In genomic region chr3:78581868-78582267, GRCm38 (mm10) we compare ENCODE assay signal across 10 mouse cellular contexts.
DNase-seq lines count a peak whose midpoint lies in the region; ATAC-seq and TF ChIP-seq lines count a peak whose summit lies in the region.
"Had no signal": no experiment of that assay in that cellular context is flagged by ENCODE, and none has a peak within 500 bp of the region (broad histone marks: within the 10 kb centered on the region; RNA-seq: fewer than 3 reads in every experiment).

No protein-coding gene starts in this region.

- DNase-seq in forebrain, postnatal 0 days: peak; percentile 29
- DNase-seq in left cerebral cortex, postnatal 25 days (ENCODE audit: low spot score in 2 of 2): peak; percentile 21 to 45
- no peak for DNase-seq in left cerebral cortex, adult 8-10 months (ENCODE audit: low spot score in 2 of 2)
- DNase-seq in Patski (ENCODE audit: low read depth, low spot score): peak; percentile 37
- peak; percentile 14 to 25 for DNase-seq in kidney, postnatal 4 days
- DNase-seq in spleen, postnatal 14 days (ENCODE audit: low spot score in 2 of 2): no peak
- DNase-seq in cerebellum, adult 11 months: no peak

- H3K4me3 ChIP-seq in forebrain, postnatal 0 days (ENCODE audit: low read depth, low read length): no peak overlapping the region
- no peak overlapping the region for H3K4me3 ChIP-seq in forebrain, embryonic 12.5 days (replicated peaks)
- H3K4me3 ChIP-seq: stomach, embryonic 15.5 days had no signal

- no peaks in the 10 kb centered on the region for H3K27me3 ChIP-seq in forebrain, postnatal 0 days (ENCODE audit: insufficient read depth, low read length)
- H3K27me3 ChIP-seq in forebrain, embryonic 12.5 days: no peaks in the 10 kb centered on the region
- peaks cover 9% of the 10 kb centered on the region for H3K27me3 ChIP-seq in Patski
- H3K27me3 ChIP-seq: CH12.LX; stomach, embryonic 15.5 days had no signal

- ATAC-seq in forebrain, postnatal 0 days: peak; percentile 40; the same call in 1 of the 2 replicates
- ATAC-seq in forebrain, embryonic 12.5 days (ENCODE audit: low FRiP score): no peak
- ATAC-seq in Patski: peak; percentile 95

- POLR2A ChIA-PET in Patski (lab: Charles Lee): no interaction called here

- peak; percentile 61 for TF ChIP-seq CTCF in forebrain, postnatal 0 days (IDR thresholded peaks at IDR 0.05; ENCODE audit: low read depth)
- TF ChIP-seq CTCF in Patski (IDR thresholded peaks at IDR 0.05): peak; percentile 74

- in situ Hi-C loops in Patski (cut with MboI; ENCODE audit: low pct_unique_long_range_greater_than_20kb): no loop called here

- H3K9ac ChIP-seq in forebrain, postnatal 0 days: no peak overlapping the region
- H3K9ac ChIP-seq in forebrain, embryonic 12.5 days: no peak overlapping the region
- H3K9ac ChIP-seq: stomach, embryonic 15.5 days had no signal

- 23% methylated on average over 1 of the region's 1 CpGs for WGBS in forebrain, postnatal 0 days
- 26% methylated on average over 1 of the region's 1 CpGs for WGBS in forebrain, embryonic 12.5 days

- H3K4me1 ChIP-seq in forebrain, postnatal 0 days (ENCODE audit: insufficient read depth): no peaks in the 10 kb centered on the region
- H3K4me1 ChIP-seq in forebrain, embryonic 12.5 days: peaks cover 3% of the 10 kb centered on the region; the same call in 1 of the 2 replicates
- H3K4me1 ChIP-seq: stomach, embryonic 15.5 days had no signal

- H3K36me3 ChIP-seq in forebrain, postnatal 0 days (ENCODE audit: insufficient read depth): no peaks in the 10 kb centered on the region
- H3K36me3 ChIP-seq in forebrain, embryonic 12.5 days (replicated peaks): no peaks in the 10 kb centered on the region
- H3K36me3 ChIP-seq: stomach, embryonic 15.5 days had no signal

- CTCF ChIA-PET in Patski (lab: Charles Lee): interaction anchor here (1.1 to 1.7 kb wide), 4 partner anchors 10 to 29 kb away, joined by 3 to 8 read pairs (median 4); no protein-coding TSS in a partner anchor

- H3K4me2 ChIP-seq in forebrain, postnatal 0 days (ENCODE audit: low read depth): no peak overlapping the region
- no peak overlapping the region for H3K4me2 ChIP-seq in forebrain, embryonic 12.5 days
- H3K4me2 ChIP-seq: stomach, embryonic 15.5 days had no signal

- intact Hi-C loops in left cerebral cortex, postnatal 25 days (cut with DNase I): no loop called here

- no peak overlapping the region for H3K27ac ChIP-seq in forebrain, postnatal 0 days (ENCODE audit: low read depth, low read length)
- no peak overlapping the region for H3K27ac ChIP-seq in forebrain, embryonic 12.5 days
- H3K27ac ChIP-seq: stomach, embryonic 15.5 days had no signal

- H3K9me3 ChIP-seq in forebrain, postnatal 0 days (ENCODE audit: low read length): no peaks in the 10 kb centered on the region
- no peaks in the 10 kb centered on the region for H3K9me3 ChIP-seq in forebrain, embryonic 12.5 days
- H3K9me3 ChIP-seq: stomach, embryonic 15.5 days had no signal

Comparison
In these comparisons a context has a peak if more than half of its experiments do, and no peak if none do; other contexts are left out.
1. DNase-seq: peak in forebrain, postnatal 0 days (single experiment), left cerebral cortex, postnatal 25 days (2 of 2), Patski (single experiment) and kidney, postnatal 4 days (2 of 2); none in left cerebral cortex, adult 8-10 months (0 of 2), spleen, postnatal 14 days (0 of 2) and cerebellum, adult 11 months (single experiment).